Mouse (Mus musculus) liver, embryonic 16.5 days (tissue): ENCODE results near the gene Olfr462. TPM values are rescaled to one million over a fixed set of nuclear protein-coding genes. Genes with fewer than 3 reads are reported as not detected.
"Not testable (repeated sequence)": the region's sequence is repeated elsewhere in the genome, so short reads cannot be mapped to it uniquely, and the experiment has no call there.

Experiments
- ATAC-seq: fragments of 200-750 bp; cut with Nextera tagmentation; 2 replicates; pipeline ENCODE4 v1.8.0; 2017; ENCODE audit warnings: low read depth, mild to moderate bottlenecking, moderate number of reproducible peaks, moderate library complexity
- H3K27ac ChIP-seq: fragments of 300-500 bp; sonication (generic); 2 replicates; pipeline ENCODE4 v1.5.1; 2014; ENCODE audit warnings: mild to moderate bottlenecking, low read length
- H3K27me3 ChIP-seq: fragments of 300-500 bp; sonication (generic); 2 replicates; pipeline ENCODE4 v1.6.1; 2014; ENCODE audit warnings: low read depth, low read length, mixed read lengths; ENCODE audit not compliant: control insufficient read depth, insufficient read depth
- H3K36me3 ChIP-seq: fragments of 300-500 bp; sonication (generic); 2 replicates; pipeline ENCODE4 v1.6.1; 2014; ENCODE audit warnings: mild to moderate bottlenecking; ENCODE audit not compliant: control insufficient read depth, insufficient read depth
- H3K4me1 ChIP-seq: fragments of 300-500 bp; sonication (generic); 2 replicates; pipeline ENCODE4 v1.6.1; 2014; ENCODE audit warnings: low read depth, low read length, mixed read lengths; ENCODE audit not compliant: control insufficient read depth
- H3K4me2 ChIP-seq: fragments of 300-500 bp; sonication (generic); 2 replicates; pipeline ENCODE4 v1.6.1; 2014; ENCODE audit warnings: low read depth, low read length, mixed read lengths
- H3K4me3 ChIP-seq: fragments of 300-500 bp; sonication (generic); 2 replicates; pipeline ENCODE4 v1.5.1; 2014; ENCODE audit warnings: low read depth, mild to moderate bottlenecking, low read length
- H3K9ac ChIP-seq: fragments of 300-500 bp; sonication (generic); 2 replicates; pipeline ENCODE4 v1.6.1; 2014; ENCODE audit warnings: low read depth, low read length
- H3K9me3 ChIP-seq: fragments of 300-500 bp; sonication (generic); replicated peaks from 2 replicates; pipeline ENCODE4 v1.6.1; 2016; ENCODE audit warnings: low read length; ENCODE audit not compliant: control insufficient read depth
- WGBS: fragments of 180-500 bp; shearing (Covaris S2); extraction: QIAGEN DNeasy Blood & Tissue Kit; methylation state at CpG from one replicate; pipeline ENCODE4 v1.1.7; 2014; ENCODE audit not compliant: insufficient replicate concordance; 5-methylcytosine and 5-hydroxymethylcytosine counted together
- polyA plus RNA-seq: library from polyadenylated mRNA; unstranded; fragments of >200 nt; fragmentation: Nextera tagmentation; extraction: Ambion mirVana; gene quantifications from 2 replicates; pipeline ENCODE4 v1.2.1, GENCODE M21; 2015

Olfr462 gene
- polyA plus RNA-seq, 1 experiment from 2014 or later: not detected

GRCm38 (mm10) chr11:87884856-87885255 lies 7.2 kb downstream of the Olfr462 start:
- Histone ChIP-seq H3K27me3 (no peaks in the 10 kb centered on the region), H3K36me3 (no peaks in the 10 kb centered on the region), H3K4me1 (no peaks in the 10 kb centered on the region), H3K4me2 (no peak overlapping the region), H3K9ac (no peak overlapping the region), H3K9me3 (no peaks in the 10 kb centered on the region), H3K4me3 (no peak overlapping the region), H3K27ac (no peak overlapping the region)
- 57% methylated on average over 5 of the region's 5 CpGs for WGBS
- ATAC-seq: no peak

- Histone ChIP-seq H3K9me3 (no peaks in the 10 kb centered on the region), H3K27me3 (no peaks in the 10 kb centered on the region), H3K4me3 (no peak overlapping the region), H3K36me3 (no peaks in the 10 kb centered on the region), H3K27ac (no peak overlapping the region), H3K4me2 (no peak overlapping the region), H3K9ac (no peak overlapping the region), H3K4me1 (no peaks in the 10 kb centered on the region)
- 31% methylated on average over 5 of the region's 5 CpGs for WGBS
- ATAC-seq: no peak
Measured at GRCm38 (mm10) chr11:87883493-87883892, 8.6 kb downstream of the Olfr462 start.

- Histone ChIP-seq H3K9ac (no peak overlapping the region), H3K4me1 (no peaks in the 10 kb centered on the region), H3K4me2 (no peak overlapping the region), H3K9me3 (no peaks in the 10 kb centered on the region), H3K4me3 (no peak overlapping the region), H3K36me3 (no peaks in the 10 kb centered on the region), H3K27me3 (no peaks in the 10 kb centered on the region), H3K27ac (no peak overlapping the region)
- no peak for ATAC-seq
- 40% methylated on average over 4 of the region's 4 CpGs for WGBS
Measured at GRCm38 (mm10) chr11:87881714-87882113, 10.4 kb downstream of the Olfr462 start.

- no peak overlapping the region for H3K4me3 ChIP-seq
- 67% methylated on average over 9 of the region's 9 CpGs for WGBS
- H3K27me3 ChIP-seq: no peaks in the 10 kb centered on the region; the same call in 1 of the 2 replicates
- no peaks in the 10 kb centered on the region for H3K9me3 ChIP-seq
- no peaks in the 10 kb centered on the region for H3K4me1 ChIP-seq
- no peak for ATAC-seq
- H3K4me2 ChIP-seq: no peak overlapping the region
- H3K36me3 ChIP-seq: no peaks in the 10 kb centered on the region
- no peak overlapping the region for H3K27ac ChIP-seq
- no peak overlapping the region for H3K9ac ChIP-seq
Measured at GRCm38 (mm10) chr11:87879826-87880225, 12.2 kb downstream of the Olfr462 start.

GRCm38 (mm10) chr11:87875436-87875835 lies 16.6 kb downstream of the Olfr462 start, which contains the start of gene Epx:
Gene Epx (minus strand): TSS chr11:87875536.
- Histone ChIP-seq H3K9ac (no peak within 1 kb of the TSS), H3K4me3 (no peak within 1 kb of the TSS), H3K36me3 (no peaks in the 10 kb centered on the region), H3K27ac (no peak within 1 kb of the TSS), H3K9me3 (no peaks in the 10 kb centered on the region), H3K27me3 (no peaks in the 10 kb centered on the region; the same call in 1 of the 2 replicates), H3K4me1 (no peaks in the 10 kb centered on the region), H3K4me2 (no peak within 1 kb of the TSS)
- WGBS: 67% methylated on average over 6 of the region's 6 CpGs
- ATAC-seq: no peak

GRCm38 (mm10) chr11:87871766-87872165 lies 20.3 kb downstream of the Olfr462 start:
- ATAC-seq: no peak
- WGBS: 42% methylated on average over 8 of the region's 8 CpGs
- no peak overlapping the region for H3K27ac ChIP-seq
- no peaks in the 10 kb centered on the region for H3K4me1 ChIP-seq
- no peaks in the 10 kb centered on the region; the same call in 1 of the 2 replicates for H3K27me3 ChIP-seq
- no peaks in the 10 kb centered on the region for H3K9me3 ChIP-seq
- no peak overlapping the region for H3K4me2 ChIP-seq
- no peaks in the 10 kb centered on the region for H3K36me3 ChIP-seq
- no peak overlapping the region for H3K4me3 ChIP-seq
- no peak overlapping the region for H3K9ac ChIP-seq

- Histone ChIP-seq H3K27me3 (no peaks in the 10 kb centered on the region), H3K4me2 (no peak overlapping the region), H3K4me3 (no peak overlapping the region), H3K9me3 (no peaks in the 10 kb centered on the region), H3K27ac (no peak overlapping the region), H3K4me1 (no peaks in the 10 kb centered on the region), H3K36me3 (no peaks in the 10 kb centered on the region), H3K9ac (no peak overlapping the region)
- 68% methylated on average over 2 of the region's 2 CpGs for WGBS
- no peak for ATAC-seq
Measured at GRCm38 (mm10) chr11:87870096-87870495, 22.0 kb downstream of the Olfr462 start.

GRCm38 (mm10) chr11:87866891-87867290 lies 25.2 kb downstream of the Olfr462 start:
- H3K27me3 ChIP-seq, ATAC-seq, H3K4me3 ChIP-seq, H3K27ac ChIP-seq, H3K4me2 ChIP-seq, H3K36me3 ChIP-seq, H3K4me1 ChIP-seq, H3K9me3 ChIP-seq, H3K9ac ChIP-seq: not testable (repeated sequence)
- 27% methylated on average over 1 of the region's 2 CpGs for WGBS

GRCm38 (mm10) chr11:87862805-87863204 lies 29.3 kb downstream of the Olfr462 start:
- H3K9ac ChIP-seq: no peak overlapping the region
- H3K4me2 ChIP-seq: no peak overlapping the region
- no peak overlapping the region for H3K27ac ChIP-seq
- no peak for ATAC-seq
- no peak overlapping the region for H3K4me3 ChIP-seq
- WGBS: 75% methylated on average over 13 of the region's 13 CpGs
- H3K36me3 ChIP-seq: no peaks in the 10 kb centered on the region
- no peaks in the 10 kb centered on the region for H3K27me3 ChIP-seq
- H3K9me3 ChIP-seq: no peaks in the 10 kb centered on the region
- H3K4me1 ChIP-seq: no peaks in the 10 kb centered on the region
